Mouse (Mus musculus): Measurements from ENCODE around the gene Clic4.
A peak's percentile ranks its signal among the peaks of the same experiment; 100 is the strongest.
"Not testable (repeated sequence)": the region's sequence is repeated elsewhere in the genome, so short reads cannot be mapped to it uniquely, and the experiment has no call there.

Clic4 gene

DNA sequence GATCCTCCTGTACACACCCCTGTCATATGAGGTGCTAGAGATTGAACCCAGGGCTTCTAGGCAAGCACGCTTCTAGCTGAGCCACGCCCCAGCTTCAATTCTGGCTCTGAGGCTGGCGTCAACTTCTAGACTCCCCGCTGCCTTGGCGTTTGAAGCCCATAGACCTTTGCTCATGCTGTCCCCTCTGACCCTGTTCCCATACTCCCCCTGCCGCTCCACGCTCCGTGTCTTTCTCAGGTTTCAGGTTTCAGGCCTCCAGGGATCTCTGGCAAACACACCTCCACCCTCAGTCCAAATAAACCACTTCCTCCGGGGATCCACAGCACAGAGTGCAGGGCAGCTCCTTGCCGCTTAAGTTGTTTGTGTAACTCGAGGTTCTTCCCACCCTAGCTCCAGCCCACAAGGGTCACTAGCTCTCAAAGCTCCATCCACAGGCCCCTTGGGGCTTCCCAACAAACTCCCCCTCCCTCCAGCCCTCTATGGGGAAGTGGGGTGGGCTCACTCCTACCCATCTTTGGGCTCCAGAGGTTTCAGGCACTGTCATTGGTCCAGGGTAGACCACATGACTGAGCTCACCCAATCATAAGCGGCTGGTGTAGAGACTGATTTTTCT is 20.0 kb upstream of the Clic4 start:
- peak; percentile 73 for DNase-seq (ENCODE audit: low read depth, low spot score)

DNA sequence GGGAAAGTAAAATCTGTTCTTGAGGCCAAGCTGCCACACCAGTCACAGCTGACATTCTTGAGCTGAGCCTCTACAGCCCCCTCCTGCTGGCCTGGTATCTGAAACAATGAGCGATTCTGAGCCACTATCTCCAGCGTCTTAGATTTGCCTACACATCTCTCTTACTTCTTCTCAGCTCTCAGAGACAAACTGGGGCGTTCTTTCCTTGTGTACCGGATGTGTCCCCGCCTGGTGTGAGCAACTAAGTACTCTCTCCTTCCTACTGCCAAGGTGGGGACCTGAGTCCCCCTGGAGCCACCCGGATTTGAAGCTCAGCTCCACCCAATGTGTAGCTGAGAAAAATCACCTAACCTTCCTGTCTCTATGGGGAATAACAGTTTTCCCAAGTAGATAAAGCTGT is 19.2 kb upstream of the Clic4 start:
- no peak for DNase-seq (ENCODE audit: low read depth, low spot score)

DNA sequence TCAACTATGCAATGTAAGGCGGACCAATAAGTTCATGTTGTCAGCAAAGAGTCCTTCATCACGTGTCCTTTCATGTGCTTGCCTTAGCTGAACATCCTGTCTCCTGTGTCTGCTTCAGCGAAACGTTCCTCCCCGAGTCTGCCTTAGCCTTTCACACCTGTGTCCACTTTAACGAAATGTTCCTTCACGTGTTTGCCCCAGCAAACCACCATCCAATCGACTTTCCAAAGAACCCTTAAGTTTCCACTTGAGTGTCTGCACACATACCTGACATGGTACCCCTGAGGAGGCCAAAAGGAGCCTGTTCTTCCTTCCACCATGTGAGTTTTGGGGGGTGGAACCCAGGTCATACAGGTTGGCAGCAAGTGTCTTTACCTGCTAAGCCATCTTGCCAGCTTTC is 18.6 kb upstream of the Clic4 start:
- DNase-seq (ENCODE audit: low read depth, low spot score), result no peak

DNA sequence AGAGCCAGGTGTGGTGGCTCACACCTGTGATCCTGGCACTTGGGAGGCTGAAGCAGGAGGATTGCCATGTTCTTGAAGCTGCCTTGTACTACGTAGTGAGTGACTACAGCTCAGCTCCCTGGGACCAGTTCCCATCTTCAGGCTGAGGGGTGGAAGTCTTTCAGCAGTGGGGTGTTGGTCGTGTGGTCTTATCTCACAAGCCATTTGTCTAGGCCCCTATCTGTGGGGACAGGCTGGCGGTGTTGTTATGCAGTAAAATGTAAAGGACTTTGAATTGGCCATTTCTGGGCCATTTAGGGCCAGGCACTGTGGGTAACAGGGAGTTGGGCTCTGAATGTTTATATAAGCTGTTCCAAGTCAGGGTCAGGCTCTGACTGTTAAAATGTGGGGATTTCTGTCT is 15.4 kb upstream of the Clic4 start:
- no peak for DNase-seq (ENCODE audit: low read depth, low spot score)

DNA sequence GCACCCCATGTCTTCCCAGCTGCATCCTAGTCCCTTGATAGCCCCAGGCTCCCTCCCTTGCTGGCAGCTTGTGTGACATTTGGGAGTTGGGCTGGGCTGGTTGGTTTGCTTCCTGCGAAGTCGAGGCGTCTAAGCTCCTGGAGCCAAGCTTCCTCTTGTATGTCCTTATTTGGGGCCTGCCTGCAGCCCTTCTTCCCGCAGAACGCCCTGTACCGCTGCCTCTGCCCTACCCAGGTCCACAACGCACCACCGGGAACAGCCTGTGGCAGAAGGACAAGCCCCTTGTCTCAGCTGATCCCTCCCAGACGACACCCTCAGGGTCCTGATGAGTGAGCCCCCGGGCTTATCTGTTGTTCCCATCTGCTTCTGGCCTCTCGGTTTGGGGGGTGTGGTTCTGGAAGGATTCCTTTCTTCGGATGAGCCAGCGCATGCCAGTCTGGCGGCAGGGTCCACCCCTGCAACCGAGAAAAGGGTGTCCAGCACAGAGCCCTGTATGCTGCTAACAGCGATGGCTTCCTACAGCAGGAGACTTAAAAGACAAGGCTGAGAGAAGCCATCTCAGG is 14.3 kb upstream of the Clic4 start:
- no peak for DNase-seq (ENCODE audit: low read depth, low spot score)

DNA sequence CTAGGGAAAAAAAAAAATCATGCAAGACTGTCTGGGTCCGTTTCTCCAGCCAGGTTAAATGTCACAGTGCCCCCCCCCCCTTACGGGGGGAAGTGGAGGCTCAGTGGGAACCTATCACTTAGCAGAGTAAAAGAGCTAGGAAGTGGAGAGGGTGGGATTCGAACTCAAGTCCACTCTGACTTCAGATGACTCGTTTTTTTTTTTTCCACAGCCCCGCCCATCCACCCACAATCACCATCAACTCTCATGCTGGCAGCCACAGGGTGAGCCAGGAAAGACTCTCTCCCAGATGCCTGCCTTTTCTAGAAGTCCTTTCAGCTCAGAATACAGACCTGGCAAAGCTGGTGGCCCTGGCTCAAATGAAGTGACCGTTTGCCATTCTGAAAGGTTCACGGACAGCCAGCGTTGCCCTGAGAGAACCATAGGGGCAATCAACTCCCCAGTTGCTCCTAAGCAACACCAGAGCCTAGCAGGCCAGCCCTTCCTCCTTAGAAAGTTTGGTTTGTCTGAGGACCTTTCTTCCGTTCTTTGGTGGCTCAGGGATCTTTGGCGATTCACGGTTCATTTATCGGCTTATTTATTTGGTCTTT is 13.5 kb upstream of the Clic4 start:
- no peak for DNase-seq (ENCODE audit: low read depth, low spot score)

DNA sequence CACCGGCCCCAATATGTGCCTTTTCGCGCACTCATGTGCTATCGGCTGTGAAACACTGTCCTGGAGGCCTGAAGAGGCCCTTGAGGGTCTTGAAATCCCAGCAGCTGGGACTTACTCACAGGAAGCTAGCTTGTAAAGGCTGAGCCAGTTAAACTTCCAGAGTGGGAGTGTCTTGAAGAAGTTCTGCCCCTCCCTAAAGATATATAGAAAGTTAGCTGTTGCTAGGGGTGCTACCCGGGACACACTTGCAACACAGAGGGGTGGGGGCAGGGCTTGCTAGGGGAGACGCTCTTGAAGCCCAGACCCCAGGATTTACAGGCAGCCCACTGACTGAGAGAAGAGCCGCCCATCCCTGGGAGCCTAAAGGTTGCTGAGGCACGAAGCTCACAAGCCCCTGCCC is 12.8 kb upstream of the Clic4 start:
- DNase-seq (ENCODE audit: low read depth, low spot score), result no peak

DNA sequence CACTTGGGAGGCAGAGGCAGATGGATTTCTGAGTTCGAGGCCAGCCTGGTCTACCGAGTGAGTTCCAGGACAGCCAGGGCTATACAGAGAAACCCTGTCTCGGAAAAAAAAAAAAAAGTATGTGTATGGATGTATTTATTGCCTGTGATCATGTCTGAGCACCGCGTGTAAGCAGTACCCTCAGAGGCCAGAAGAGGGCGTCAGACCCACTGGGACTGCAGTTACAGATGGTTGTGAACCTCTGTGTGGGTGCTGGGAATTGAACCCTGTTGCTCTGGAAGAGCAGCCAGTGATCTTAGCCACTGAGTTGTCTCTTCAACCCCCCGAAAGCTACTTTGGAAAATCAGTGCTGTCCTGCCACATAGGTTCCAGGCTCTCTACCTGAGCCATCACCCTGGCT is 11.3 kb upstream of the Clic4 start:
- no peak for DNase-seq (ENCODE audit: low read depth, low spot score)

DNA sequence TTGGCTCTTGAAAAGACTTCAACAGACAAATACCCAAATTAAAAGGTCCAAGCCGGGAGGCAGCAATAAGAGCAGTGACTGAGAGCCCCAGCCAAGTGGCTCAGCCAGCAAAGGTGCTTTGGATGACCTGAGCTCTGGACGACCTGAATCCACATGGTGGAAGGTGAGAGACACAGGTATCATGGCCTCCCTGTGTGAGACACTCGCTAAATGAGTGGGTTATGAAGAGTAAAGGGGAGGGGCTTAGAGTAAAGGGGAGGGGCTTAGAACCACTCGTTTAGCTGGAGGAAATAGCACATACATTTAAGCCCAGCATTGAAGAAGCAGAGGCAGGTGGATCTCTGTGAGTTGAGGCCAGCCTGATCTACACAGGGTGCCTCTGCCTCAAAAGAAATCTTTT is 10.8 kb upstream of the Clic4 start:
- no peak for DNase-seq (ENCODE audit: low read depth, low spot score)

DNA sequence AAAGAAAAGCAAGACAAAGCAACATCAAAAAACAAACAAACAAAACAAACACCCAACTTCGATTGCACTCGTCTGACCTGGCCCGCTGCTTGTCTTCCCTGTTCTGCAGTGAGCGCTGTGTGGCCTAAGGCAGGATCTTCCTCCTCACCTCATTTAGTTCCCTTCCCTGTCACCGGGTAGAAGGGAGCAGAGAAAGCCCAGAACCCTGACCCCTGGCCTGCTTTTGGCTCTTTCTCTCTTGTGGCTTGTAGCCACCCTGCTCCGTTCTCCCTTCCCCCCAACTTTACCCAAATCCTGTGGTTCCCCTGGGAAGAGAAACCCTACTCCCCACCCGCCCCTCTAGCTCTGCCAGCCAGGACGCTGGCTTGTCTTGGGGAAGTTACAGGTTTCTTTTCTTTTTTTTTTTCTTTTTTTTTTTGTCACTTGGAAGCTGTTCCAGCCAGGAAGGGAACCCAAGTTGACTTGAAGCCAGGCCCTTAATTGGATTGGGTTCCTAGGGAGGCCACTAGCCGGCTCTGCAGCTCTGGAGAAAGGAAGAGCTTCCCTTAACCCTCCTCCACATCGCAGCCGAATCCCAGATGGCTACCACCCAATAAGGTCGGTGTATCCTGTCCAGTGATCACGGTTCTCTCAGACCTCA is 10.2 kb upstream of the Clic4 start:
- no peak for DNase-seq (ENCODE audit: low read depth, low spot score)

DNA sequence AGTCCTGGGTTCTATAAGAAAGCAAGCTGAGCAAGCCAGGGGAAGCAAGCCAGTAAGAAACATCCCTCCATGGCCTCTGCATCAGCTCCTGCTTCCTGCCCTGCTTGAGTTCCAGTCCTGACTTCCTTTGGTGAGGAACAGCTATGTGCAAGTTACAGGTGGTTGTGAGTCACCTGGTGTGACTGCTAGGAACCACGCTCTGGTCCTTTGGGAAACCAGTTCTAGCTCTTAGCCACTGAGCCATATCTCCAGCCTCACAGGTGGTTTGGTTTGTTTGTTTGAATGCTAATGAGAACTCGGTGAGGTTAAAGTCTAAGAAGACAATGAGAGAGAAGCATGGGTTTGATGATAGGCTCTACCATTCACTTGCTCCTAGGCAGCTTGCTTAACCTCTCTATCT is 7.4 kb upstream of the Clic4 start:
- DNase-seq (ENCODE audit: low read depth, low spot score), result not testable (repeated sequence)

DNA sequence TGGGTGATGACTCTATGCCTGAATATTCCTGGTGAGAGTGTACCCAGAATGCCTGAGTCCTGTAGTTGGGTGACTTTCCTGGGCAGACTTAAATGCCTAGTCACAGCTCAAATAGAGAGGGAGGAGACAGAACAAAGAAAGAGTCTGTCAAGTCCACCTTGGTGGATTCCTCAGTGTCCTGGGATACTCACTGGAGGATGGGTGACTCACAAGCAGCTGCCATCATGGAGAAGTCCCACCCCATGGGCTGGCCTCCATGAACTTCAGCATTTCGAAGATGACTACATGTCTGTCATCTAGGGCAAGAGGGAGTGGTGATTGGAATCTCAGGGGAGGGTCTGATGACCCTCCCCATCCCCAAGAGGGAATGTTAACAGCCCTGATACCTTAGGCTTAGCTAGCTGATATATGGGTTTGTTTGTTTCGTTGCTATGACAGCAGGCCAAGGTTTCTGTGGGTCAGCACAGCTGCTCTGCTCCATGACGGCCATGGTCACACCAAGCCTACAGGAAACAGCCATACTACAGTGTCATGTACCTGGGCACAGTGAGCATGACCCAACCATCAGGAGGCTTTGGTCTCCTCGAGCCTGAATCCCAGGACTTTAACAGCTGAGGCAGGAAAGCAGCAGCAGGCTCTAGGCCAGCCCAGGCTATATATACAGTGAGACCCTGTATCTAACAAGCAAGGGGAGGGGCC is 4.2 kb upstream of the Clic4 start:
- no peak for DNase-seq (ENCODE audit: low read depth, low spot score)

DNA sequence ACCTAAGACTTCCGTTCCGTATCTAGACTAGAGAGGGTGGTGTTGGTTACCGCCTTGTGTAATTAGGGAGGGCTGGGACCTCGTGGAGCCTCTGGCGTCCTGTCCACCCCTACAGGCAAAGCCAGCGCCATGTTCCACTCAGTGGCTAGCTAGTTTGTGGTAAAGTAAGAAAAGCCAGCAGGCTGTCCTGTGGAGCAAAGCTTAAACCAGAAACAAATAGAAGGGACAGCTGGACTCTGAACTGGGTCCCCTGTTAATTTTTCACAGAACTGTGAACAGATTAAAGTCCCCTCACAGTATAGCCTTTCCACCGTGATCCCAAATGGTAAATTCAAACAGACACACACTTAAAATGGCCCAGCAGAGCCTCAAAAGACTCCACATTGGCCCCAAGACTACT is 2.1 kb upstream of the Clic4 start:
- no peak for DNase-seq (ENCODE audit: low read depth, low spot score)

DNA sequence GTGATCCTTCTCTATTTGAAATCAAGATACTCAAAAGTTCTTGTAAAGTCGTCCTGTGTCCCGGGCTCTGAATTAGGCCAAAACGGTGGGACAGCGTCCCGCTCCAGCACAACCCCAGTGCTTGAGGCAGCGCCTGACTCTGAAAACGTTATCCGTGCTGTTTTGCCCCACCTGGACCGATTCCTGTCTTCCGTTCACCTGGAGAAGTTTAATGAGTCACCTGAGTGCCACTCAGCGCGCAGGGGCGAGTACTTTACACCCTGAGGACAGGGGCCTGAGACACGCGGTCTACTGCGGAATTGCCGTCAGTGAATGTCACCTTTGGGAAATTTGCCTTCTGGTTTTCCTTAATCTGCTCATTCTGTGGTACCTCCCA is 681 bp upstream of the Clic4 start:
- no peak for DNase-seq (ENCODE audit: low read depth, low spot score)

DNA sequence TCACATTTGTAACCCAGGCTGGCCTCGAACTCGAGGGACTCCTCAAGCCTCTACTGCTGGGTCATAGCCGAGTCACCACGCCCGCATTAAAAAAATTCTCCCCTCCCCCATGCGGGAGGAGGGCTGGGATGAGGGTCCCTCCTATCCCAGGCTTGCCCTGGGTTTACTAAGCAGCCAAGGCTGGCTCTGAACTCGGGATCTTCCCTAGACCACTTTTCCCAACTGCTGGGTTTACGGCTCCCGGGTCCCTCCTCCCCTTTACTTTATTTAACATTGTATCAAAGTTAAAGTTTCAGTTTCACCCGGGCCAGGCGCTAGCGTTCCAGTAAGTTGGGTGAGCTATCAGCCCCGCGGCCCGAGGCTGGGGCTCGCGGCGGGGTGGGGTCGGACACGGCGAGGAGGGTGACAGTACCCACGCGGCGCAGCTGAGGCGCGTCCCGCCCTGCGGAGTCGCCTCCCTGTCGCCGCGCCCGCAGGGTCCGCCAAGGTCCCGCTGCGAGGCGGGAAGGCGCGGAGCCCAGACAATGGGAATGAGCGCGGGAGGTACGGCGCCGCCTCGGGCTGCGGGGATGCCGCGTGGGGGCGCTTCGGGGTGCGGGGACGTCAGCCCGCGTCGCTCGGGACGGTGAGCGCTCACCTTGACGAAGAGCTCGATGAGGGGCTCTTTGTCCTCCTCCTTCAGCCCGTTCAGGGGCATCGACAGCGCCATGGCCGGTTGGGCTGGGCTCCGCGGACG is 565 bp downstream of the Clic4 start:
- peak; percentile 70 for DNase-seq (ENCODE audit: low read depth, low spot score)

DNA sequence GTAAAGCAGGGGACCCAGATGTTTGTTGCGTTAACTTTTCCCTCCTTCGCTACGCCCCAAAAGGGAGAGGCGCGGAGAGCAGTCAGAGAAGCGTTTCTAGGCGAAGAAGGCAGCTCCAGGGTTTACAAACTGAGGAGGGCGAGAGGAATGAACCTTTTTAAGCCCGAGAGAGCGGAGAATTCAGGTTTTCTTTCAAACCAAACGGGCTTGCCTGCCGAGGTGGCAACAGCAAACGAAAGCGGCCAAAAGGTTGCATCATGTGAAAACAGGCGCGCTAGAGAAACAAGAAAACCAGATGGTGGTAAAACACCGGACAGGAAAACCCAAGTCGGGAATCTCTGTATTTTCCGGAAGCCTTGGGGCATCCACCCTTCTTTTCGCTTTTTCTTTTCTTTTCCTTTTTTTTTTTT is 1.2 kb downstream of the Clic4 start:
- peak; percentile 45 for DNase-seq (ENCODE audit: low read depth, low spot score)

DNA sequence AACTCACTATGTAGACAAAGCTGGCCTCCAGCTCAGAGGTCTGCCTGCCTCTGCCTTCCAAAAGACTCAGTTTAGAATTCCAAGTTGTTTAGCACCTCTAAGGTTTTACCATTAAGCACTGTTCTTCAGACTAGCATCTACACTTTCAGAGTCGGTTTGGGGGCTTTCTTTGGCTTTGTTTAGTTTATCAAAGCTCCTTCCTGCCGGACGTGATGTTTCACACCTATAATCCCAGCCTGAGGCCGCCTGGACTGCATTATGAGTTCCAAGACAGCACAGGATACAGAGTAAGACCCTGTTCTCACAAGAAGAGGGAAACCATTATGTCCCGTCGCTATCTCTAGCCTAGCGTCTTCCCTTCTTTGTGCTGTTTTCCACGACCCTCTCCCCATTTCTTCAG is 2.1 kb downstream of the Clic4 start:
- DNase-seq (ENCODE audit: low read depth, low spot score), result no peak

DNA sequence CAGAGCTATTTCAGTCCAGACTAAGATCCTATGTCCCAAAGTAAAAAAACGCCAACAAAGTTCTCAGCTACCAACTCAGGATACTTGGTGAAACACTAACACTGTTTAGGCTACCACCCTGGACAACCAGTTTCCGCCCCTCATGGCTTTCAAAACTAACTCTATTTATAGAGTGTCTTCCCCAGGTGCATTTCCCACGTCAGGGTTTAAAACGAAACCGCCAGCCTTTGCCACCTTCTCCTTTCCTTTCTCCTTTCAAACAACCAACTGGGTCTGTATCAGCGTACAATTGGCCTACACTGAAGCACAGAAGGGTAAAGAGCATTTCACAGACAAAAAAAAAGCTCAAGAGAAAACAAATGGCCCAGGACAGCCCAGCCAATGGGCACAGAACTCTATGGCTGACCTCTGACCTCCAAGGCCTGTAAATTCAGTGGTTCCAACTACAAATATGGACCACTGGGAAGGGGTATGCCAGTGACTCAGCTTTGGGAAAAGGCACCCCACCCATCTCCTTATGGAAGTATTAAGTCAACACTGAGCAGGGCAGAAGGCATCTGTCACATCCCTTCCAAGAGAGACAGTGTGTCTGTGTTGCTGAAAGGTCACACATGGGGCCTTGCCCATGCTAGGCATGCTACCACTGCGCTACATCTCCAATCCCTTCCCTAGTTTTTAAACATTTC is 2.8 kb downstream of the Clic4 start:
- no peak for DNase-seq (ENCODE audit: low read depth, low spot score)

DNA sequence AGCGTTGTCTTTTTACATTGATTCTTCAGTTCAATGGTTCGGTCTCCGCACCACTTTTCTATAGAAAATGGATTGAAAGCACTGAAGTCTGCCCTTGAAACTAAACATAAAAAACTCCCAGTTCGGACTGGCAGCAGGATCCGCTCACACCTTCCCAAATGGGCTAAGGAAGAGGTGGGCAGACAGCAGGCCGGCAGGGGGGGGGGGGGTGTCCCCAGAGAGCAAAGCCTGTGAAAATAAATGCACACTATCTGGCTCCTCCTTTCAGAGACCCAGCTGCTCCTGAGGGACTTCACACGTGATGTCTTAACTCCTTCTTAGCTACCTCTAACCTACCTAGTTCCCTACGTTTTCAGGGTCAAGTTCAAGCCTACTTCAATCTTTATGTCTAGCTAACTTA is 5.1 kb downstream of the Clic4 start:
- no peak for DNase-seq (ENCODE audit: low read depth, low spot score)

DNA sequence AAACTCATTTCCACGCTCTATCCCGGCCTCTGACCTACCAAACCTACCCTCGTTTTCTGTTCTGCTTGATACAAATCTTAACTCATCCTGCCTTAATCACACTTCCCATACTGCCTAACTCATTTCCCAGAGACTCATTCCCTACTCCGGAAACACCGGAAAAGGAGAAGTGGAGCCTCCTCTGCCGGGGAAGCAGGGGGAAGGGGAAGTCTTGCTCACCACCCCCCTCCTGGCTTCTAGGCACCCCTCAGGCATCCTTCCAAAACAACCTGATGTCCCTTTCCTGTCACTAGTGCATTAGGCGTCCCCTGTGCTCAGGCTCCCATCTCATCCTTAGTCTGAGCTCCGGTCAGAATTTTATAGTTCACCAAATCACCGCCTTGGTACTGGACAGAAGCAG is 5.6 kb downstream of the Clic4 start:
- DNase-seq (ENCODE audit: low read depth, low spot score), result no peak

DNA sequence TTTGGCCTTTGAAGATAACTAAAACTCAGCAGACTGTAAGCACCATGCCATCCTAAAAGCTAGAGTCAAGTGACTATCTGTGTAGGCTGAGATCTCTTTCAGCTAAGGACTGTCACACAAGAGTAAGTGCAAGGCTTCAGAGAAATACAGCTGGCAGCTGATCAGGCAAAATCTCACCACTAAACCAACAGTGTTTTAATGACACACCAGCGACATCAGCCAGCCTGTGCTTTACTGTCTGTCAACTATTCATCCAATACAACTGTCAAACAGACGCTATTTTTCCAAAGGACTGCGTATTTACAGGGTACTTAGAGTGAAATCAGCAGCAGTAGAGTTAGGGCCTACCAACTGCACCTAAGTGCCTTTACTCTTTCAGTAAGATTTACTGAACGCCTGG is 12.2 kb downstream of the Clic4 start:
- no peak for DNase-seq (ENCODE audit: low read depth, low spot score)

Data from CD4-positive, CD25-positive, alpha-beta regulatory T cell, adult 2 months (primary cell).